ENCODE assay signal across 24 mouse cellular contexts in the genomic region with DNA sequence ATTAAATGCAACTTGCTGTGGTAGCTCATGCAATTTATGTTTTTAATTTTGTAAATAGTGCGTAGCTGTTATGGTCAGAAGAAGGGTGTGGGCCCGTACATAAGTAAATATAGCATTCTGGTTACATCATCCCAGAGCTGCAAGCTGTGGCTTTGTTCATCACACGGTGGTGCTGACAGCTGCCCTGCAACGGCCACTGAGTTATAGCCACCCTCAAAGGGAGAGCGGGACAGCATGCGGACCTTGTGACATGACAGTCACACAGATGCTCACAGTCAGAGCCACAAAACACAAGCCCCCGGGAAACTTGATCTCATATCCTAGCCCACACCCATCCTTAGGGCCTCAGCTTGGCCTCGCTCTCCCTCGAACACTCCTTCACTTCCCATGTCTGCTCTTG. TPM values are rescaled to one million over a fixed set of nuclear protein-coding genes. Genes with fewer than 3 reads are reported as not detected.
"Had no signal": no experiment of that assay in that cellular context is flagged by ENCODE, and none has a peak within 500 bp of the region (broad histone marks: within the 10 kb centered on the region; RNA-seq: fewer than 3 reads in every experiment).

No protein-coding gene starts in this region.

- H3K4me3 ChIP-seq: left cerebral cortex, adult 2 months; liver, embryonic 13.5 days; lung, embryonic 15.5 days; megakaryocyte, embryonic 14.5 days; midbrain, embryonic 13.5 days; myocyte; neural tube, embryonic 13.5 days; stomach, embryonic 15.5 days had no signal

- DNase-seq: kidney, adult 2 months; kidney, postnatal 25 days; liver; liver, embryonic 13.5 days; liver, postnatal 0 days; lung, postnatal 14 days; right cerebral cortex, postnatal 14 days; thymus, adult 2 months; thymus, postnatal 25 days had no signal

- H3K9ac ChIP-seq: liver, embryonic 13.5 days; liver, postnatal 0 days; lung, embryonic 15.5 days; midbrain, embryonic 13.5 days; neural tube, embryonic 13.5 days; stomach, embryonic 15.5 days had no signal

- H3K4me1 ChIP-seq: liver, embryonic 13.5 days; lung, embryonic 15.5 days; megakaryocyte, embryonic 14.5 days; midbrain, embryonic 13.5 days; stomach, embryonic 15.5 days had no signal

- H3K36me3 ChIP-seq: liver, embryonic 13.5 days; lung, embryonic 15.5 days; midbrain, embryonic 13.5 days; neural tube, embryonic 13.5 days; stomach, embryonic 15.5 days had no signal

- H3K9me3 ChIP-seq: lung, embryonic 15.5 days; midbrain, embryonic 13.5 days; neural tube, embryonic 13.5 days; stomach, embryonic 15.5 days had no signal

- H3K27me3 ChIP-seq: liver, embryonic 13.5 days; lung, embryonic 15.5 days; megakaryocyte, embryonic 14.5 days; midbrain, embryonic 13.5 days; neural tube, embryonic 13.5 days; stomach, embryonic 15.5 days had no signal

- H3K4me2 ChIP-seq: liver, embryonic 13.5 days; lung, embryonic 15.5 days; midbrain, embryonic 13.5 days; neural tube, embryonic 13.5 days; stomach, embryonic 15.5 days had no signal

- ATAC-seq: liver, postnatal 0 days; midbrain, embryonic 13.5 days had no signal

- H3K27ac ChIP-seq: left cerebral cortex, adult 2 months; liver, embryonic 13.5 days; lung, embryonic 15.5 days; macrophage; midbrain, embryonic 13.5 days; neural tube, embryonic 13.5 days; stomach, embryonic 15.5 days had no signal

RNA-seq across cellular contexts. Expression of a gene that starts 30.6 kb away (rescaled TPM):
- total RNA-seq: layer of hippocampus, postnatal 25 days; left cerebral cortex, adult 2 months; left cerebral cortex, postnatal 14 days had no signal
- polyA plus RNA-seq: kidney, adult 2 months; kidney, embryonic 16.5 days; limb, embryonic 11.5 days; liver, embryonic 13.5 days; liver, postnatal 0 days; lung, embryonic 15.5 days; macrophage; midbrain, embryonic 13.5 days; myocyte; neural tube, embryonic 13.5 days; spleen, adult 2 months; stomach, embryonic 15.5 days; testis, adult 2 months; thymus, adult 2 months; urinary bladder, adult 2 months had no signal
